Mouse (Mus musculus): ENCODE results near the gene Gm36028. TPM values are rescaled to one million over a fixed set of nuclear protein-coding genes. Genes with fewer than 3 reads are reported as not detected.
A peak's percentile ranks its signal among the peaks of the same experiment; 100 is the strongest.

Gene Gm36028
- polyA plus RNA-seq, 1 experiment, result not detected

DNA sequence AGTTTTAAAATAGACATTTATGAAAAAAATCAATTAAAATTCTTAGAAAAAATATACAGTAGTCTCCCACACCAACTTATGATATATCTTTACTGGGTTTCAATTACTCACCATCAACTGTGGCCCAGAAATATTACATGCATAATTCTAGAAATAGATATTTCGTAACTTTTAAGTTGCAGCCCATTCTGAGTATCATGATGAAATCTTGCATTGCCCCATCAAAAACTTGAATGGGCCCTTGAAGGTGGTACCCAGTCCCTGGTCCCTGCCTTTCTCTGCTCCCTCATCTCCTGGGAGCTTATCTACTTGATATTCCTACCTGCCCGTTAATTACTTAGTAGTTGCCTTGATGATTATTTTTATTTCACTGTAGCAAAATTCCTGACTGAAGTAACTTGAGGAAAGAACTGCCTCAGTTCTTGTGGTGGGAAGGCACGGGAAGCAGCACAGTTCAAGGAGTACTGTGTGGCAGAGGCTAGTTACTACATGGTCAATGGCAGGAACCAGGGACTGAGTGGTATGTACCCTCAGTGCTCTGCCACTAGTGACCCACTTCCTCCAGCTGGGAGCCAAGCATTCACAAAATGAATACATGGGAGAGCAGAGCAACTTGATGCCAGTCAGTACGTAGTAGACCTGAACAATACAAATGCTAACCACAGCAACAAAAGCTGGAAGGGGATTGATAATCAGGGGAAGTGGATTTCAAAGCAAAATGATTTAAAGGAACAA lies 13.7 kb upstream of the Gm36028 start:
- Histone ChIP-seq H3K27me3 (ENCODE audit: control insufficient read depth, insufficient read depth, low read length) (no peaks in the 10 kb centered on the region), H3K27ac (ENCODE audit: insufficient read depth, low read length) (no peak overlapping the region), H3K4me3 (ENCODE audit: extremely low read depth, insufficient read depth, insufficient read length) (no peak overlapping the region), H3K36me3 (ENCODE audit: control insufficient read depth, insufficient read depth, low read length) (peaks cover 6% of the 10 kb centered on the region), H3K4me1 (ENCODE audit: control insufficient read depth, insufficient read depth, insufficient read length) (peaks cover 2% of the 10 kb centered on the region; the same call in 1 of the 2 replicates)
- TF ChIP-seq POLR2A (IDR thresholded peaks at IDR 0.05; ENCODE audit: low read depth, low read length), result no peak
- TF ChIP-seq CTCF (IDR thresholded peaks at IDR 0.05; ENCODE audit: extremely low read depth, insufficient read depth, insufficient read length, insufficient replicate concordance), result no peak
- 81% methylated on average over 4 of the region's 4 CpGs for WGBS
- DNase-seq (ENCODE audit: low read depth in 1 of 2, low spot score in 2 of 2), result no peak

DNA sequence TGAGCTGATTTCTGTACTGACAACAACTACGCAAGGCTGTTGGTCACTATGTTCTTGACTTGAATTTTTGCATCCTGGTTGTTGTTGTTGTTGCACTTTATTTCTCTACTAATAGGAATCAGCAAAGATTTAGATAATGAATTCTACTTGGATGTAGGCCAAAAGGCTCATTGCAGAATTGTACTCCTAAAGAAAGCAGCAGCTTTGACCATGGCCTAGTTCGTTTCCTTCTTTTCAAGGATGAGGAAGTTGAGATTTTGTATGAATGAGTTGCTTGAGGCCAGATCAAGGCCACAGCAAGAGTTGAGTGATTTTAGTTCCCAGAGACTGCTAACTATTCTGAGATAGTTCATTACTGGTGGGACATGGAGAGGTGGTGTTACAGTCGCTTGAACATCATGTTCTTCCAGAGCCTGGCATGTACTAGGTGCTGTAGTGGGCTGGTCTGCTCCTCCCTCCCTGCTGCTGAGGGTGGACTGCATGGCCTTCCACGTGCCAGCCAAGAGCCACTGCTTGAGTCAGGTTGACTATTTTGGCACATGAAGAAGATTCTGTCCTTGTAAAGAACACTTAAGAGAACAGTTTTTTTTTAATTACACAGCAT lies 10.3 kb upstream of the Gm36028 start:
- WGBS, result 51% methylated on average over 4 of the region's 4 CpGs
- no peak overlapping the region for H3K4me3 ChIP-seq (ENCODE audit: extremely low read depth, insufficient read depth, insufficient read length)
- H3K27me3 ChIP-seq (ENCODE audit: control insufficient read depth, insufficient read depth, low read length), result no peaks in the 10 kb centered on the region
- no peak overlapping the region for H3K27ac ChIP-seq (ENCODE audit: insufficient read depth, low read length)
- no peak for DNase-seq (ENCODE audit: low read depth in 1 of 2, low spot score in 2 of 2)
- TF ChIP-seq CTCF (IDR thresholded peaks at IDR 0.05; ENCODE audit: extremely low read depth, insufficient read depth, insufficient read length, insufficient replicate concordance) (no peak), POLR2A (IDR thresholded peaks at IDR 0.05; ENCODE audit: low read depth, low read length) (no peak)
- no peaks in the 10 kb centered on the region for H3K36me3 ChIP-seq (ENCODE audit: control insufficient read depth, insufficient read depth, low read length)
- H3K4me1 ChIP-seq (ENCODE audit: control insufficient read depth, insufficient read depth, insufficient read length), result peaks cover 2% of the 10 kb centered on the region; the same call in 1 of the 2 replicates

DNA sequence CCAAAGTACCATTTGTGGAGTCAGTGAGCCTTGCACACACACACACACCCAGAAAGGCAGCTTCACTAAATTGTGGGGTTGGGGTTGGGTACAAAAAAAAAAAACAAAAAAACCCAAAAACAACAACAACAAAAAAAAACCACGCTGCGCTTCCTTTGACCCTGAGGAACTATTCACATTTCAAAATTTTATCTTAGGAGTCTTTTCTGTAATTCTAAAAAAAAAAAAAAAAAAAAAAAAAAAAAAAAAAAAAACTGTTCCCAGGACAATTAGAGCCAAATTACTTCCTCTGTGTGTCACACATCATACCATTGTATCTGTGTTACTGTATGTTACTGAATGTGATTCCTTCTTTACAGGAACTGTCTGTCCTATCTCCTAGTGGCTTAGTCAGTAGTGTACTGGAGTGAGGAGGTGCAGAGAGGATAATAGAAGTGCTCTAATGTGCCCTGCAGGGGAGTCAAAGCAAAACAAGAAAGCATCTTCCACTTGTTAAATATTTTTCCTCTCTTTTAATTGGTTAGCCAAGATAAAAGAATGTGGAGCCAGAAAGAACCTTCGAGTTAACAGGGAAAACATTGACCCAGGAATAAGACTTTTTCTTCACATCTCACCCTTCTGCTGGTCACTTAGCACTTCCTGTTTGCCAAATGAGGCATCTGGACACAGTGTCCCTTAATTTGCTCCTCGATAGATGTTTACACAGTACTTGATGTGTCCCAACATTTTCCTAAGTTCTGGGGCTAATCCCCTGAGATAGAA lies 8.7 kb upstream of the Gm36028 start:
- Histone ChIP-seq H3K36me3 (ENCODE audit: control insufficient read depth, insufficient read depth, low read length) (no peaks in the 10 kb centered on the region), H3K27ac (ENCODE audit: insufficient read depth, low read length) (no peak overlapping the region), H3K4me1 (ENCODE audit: control insufficient read depth, insufficient read depth, insufficient read length) (peaks cover 2% of the 10 kb centered on the region; the same call in 1 of the 2 replicates), H3K4me3 (ENCODE audit: extremely low read depth, insufficient read depth, insufficient read length) (peak overlapping the region; percentile 96), H3K27me3 (ENCODE audit: control insufficient read depth, insufficient read depth, low read length) (no peaks in the 10 kb centered on the region)
- no peak for DNase-seq (ENCODE audit: low read depth in 1 of 2, low spot score in 2 of 2)
- WGBS, result 16% methylated on average over 4 of the region's 4 CpGs
- TF ChIP-seq POLR2A (IDR thresholded peaks at IDR 0.05; ENCODE audit: low read depth, low read length), result no peak

DNA sequence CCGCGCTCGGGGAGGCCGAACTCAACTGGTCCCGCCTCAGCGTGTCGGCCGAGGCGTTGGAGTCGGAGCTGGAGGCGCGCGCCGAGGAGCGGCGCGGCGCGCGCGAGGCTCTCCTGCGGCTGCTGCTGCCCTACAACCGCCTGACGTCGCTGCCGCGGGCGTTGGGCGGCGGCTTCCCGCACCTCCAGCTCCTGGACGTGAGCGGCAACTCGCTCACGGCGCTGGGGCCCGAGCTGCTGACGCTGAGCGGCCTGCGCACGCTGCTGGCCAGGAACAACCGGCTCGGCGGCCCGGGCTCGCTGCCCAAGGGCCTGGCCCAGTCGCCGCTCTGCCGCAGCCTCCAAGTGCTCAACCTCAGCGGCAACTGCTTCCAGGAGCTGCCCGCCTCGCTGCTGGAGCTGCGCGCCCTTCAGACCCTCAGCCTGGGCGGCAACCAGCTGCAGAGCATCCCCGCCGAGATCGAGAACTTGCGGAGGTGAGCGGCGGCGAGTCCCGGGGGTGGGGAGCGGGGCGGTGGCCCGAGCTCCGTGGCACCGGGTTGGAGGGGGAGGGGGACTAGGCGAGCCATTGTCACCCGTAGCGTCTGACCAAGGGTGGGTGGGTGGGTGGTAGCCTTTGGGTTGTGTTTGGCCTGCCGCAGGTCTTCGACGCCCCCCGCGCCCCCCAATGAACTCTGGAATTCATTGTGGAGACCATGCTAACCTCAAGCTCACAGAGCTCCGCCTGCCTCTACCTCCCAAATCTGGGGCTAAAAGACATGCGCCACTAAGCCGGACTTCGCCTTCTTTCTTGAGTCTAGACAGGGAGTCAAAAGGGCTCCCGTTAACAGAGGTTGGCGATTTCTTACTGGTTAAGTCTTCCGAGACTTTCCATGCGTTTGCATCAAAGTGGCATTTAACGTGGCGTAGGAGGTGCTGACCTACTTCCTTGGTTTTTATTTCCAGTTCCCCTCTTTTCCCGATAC lies 7.8 kb upstream of the Gm36028 start:
- WGBS, result under 1% methylated on average over 81 of the region's 87 CpGs
- Histone ChIP-seq H3K27ac (ENCODE audit: insufficient read depth, low read length) (peak overlapping the region; percentile 88), H3K36me3 (ENCODE audit: control insufficient read depth, insufficient read depth, low read length) (no peaks in the 10 kb centered on the region), H3K4me1 (ENCODE audit: control insufficient read depth, insufficient read depth, insufficient read length) (peaks cover 2% of the 10 kb centered on the region; the same call in 1 of the 2 replicates), H3K27me3 (ENCODE audit: control insufficient read depth, insufficient read depth, low read length) (no peaks in the 10 kb centered on the region), H3K4me3 (ENCODE audit: extremely low read depth, insufficient read depth, insufficient read length) (peak overlapping the region; percentile 96)
- TF ChIP-seq POLR2A (IDR thresholded peaks at IDR 0.05; ENCODE audit: low read depth, low read length), result no peak
- no peak for TF ChIP-seq CTCF (IDR thresholded peaks at IDR 0.05; ENCODE audit: extremely low read depth, insufficient read depth, insufficient read length, insufficient replicate concordance)
- peak; percentile 21 to 38 for DNase-seq (ENCODE audit: low read depth in 1 of 2, low spot score in 2 of 2)

DNA sequence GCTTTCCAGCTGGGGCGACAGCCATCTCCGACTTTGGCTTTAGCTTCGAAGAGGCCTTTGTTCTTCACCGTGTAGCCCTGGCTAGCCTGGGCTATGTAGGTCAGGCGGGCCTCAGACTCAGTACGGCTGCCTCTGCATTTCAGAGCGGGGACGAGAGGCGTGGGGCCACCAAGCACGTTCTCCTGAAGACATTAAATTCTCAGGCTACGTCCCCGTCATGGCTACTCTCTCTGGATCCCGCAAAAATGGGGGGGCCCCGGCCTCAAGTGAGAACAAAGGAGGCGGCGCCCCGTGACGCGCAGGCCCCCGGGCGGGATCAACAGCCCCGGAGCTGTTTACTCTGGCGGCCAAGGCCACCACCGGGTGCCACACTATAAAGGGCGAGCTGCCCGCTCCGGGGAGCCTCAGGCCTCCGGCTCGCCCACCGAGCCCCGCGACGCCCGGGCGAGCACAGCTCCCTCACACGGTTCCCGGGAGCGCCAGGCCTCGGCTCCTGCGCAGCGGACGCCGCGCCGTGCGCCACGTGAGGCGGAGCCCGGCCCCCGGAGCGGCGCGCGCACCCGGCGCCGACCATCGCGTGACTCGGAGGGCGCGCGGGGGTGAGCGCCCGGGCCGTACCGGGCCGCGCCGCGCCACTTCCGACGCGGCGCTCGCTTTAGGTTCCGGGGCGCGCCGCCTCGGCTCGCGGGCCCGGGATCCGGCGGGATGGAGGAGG lies 7.0 kb upstream of the Gm36028 start, which contains the start of gene Lrrc58:
TSS of gene Lrrc58 (plus strand) at position 599 of the 715 bp plus-strand sequence.
- Histone ChIP-seq H3K27me3 (ENCODE audit: control insufficient read depth, insufficient read depth, low read length) (no peaks in the 10 kb centered on the region), H3K27ac (ENCODE audit: insufficient read depth, low read length) (peak within 1 kb of the TSS; percentile 88), H3K4me1 (ENCODE audit: control insufficient read depth, insufficient read depth, insufficient read length) (peaks cover 2% of the 10 kb centered on the region; the same call in 1 of the 2 replicates), H3K4me3 (ENCODE audit: extremely low read depth, insufficient read depth, insufficient read length) (peak within 1 kb of the TSS; percentile 96), H3K36me3 (ENCODE audit: control insufficient read depth, insufficient read depth, low read length) (no peaks in the 10 kb centered on the region)
- TF ChIP-seq CTCF (IDR thresholded peaks at IDR 0.05; ENCODE audit: extremely low read depth, insufficient read depth, insufficient read length, insufficient replicate concordance) (no peak), POLR2A (IDR thresholded peaks at IDR 0.05; ENCODE audit: low read depth, low read length) (peak; percentile 46; the same call in 1 of the 2 replicates)
- WGBS, result 2% methylated on average over 85 of the region's 86 CpGs
- DNase-seq (ENCODE audit: low read depth in 1 of 2, low spot score in 2 of 2), result peak; percentile 59 to 72
